Mouse (Mus musculus) testis, postnatal 10 days (tissue): ENCODE measurements at regions not wholly inside any gene's neighbourhood (a gene's known extent, or its start where the extent isn't known, plus 50 kb on each side); places are given as distances from the start of the nearest gene placed in this dataset.

Experiments
- DNase-seq: peaks from one replicate; pipeline ENCODE4 v3.0.0; 2021; ENCODE audit warnings: low spot score

DNA sequence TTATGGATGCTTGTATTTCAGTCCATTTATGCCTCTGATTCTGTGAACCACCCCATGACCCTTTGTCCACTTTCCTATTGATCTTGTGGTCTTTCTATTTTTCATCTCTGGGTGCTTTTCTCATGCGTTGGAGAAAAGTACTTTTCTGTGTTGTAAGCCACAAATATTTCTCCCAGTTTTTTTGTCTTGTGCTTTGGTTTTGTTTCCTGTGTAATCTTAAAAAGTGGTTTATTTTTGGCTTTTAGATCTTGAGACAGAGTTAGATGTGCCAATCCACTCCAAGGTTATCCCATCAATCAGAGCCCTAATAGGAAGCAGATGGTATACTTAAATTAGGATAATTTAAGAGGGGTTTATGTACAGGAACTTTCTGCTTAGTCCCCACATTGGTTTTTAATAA is 50.0 kb upstream of the Slc22a23 start:
- no peak for DNase-seq
